Mouse (Mus musculus) left cerebral cortex, adult 2 months (tissue): ENCODE measurements at regions not wholly inside any gene's neighbourhood (a gene's known extent, or its start where the extent isn't known, plus 50 kb on each side); places are given as distances from the start of the nearest gene placed in this dataset.

Source experiments
- DNase-seq, 2 experiments: peaks; one replicate each; pipeline ENCODE4 v3.0.0; 2021 to 2022; ENCODE audit warnings: low spot score in 2 of 2, mixed read lengths in 1 of 2; ENCODE audit errors: extremely low spot score in 1 of 2
- H3K27ac ChIP-seq: fragments of 200-600 bp; 2 replicates; pipeline ENCODE4 v1.8.1; 2022
- H3K4me3 ChIP-seq: fragments of 200-600 bp; 2 replicates; pipeline ENCODE4 v1.8.1; 2022
- CTCF ChIP-seq: fragments of 200-600 bp; IDR thresholded peaks from 2 replicates; pipeline ENCODE4 v1.8.1; 2022; ENCODE audit warnings: antibody characterized with exemption, mild to moderate bottlenecking, moderate library complexity
- intact Hi-C: fragments of 180-260 bp; cut with DNase I; formaldehyde crosslinking; loops from one replicate; pipeline ENCODE4 v1.15.1; 2025

GRCm38 (mm10) chr14:71473907-71474306 is 874.3 kb upstream of the Fam160b2 start:
- intact Hi-C loops: no loop called here
- no peak for TF ChIP-seq CTCF
- H3K27ac ChIP-seq: no peak overlapping the region
- no peak overlapping the region for H3K4me3 ChIP-seq
- no peak for DNase-seq

GRCm38 (mm10) chr14:71432364-71432763 is 832.7 kb upstream of the Fam160b2 start:
- intact Hi-C loops: no loop called here
- TF ChIP-seq CTCF: no peak
- Histone ChIP-seq H3K27ac (no peak overlapping the region), H3K4me3 (no peak overlapping the region)
- DNase-seq: no peak
